Mouse (Mus musculus) macrophage (primary cell): Measurements from ENCODE around the gene Spred2. TPM values are rescaled to one million over a fixed set of nuclear protein-coding genes. Genes with fewer than 3 reads are reported as not detected.

Experiments used
- H3K27ac ChIP-seq: fragments of 350-480 bp; formaldehyde crosslinking; 2 replicates; pipeline ENCODE4 v1.9.0; 2021
- H3K36me3 ChIP-seq: fragments of 350-480 bp; formaldehyde crosslinking; 2 replicates; pipeline ENCODE4 v1.9.0; 2021; ENCODE audit errors: inconsistent target
- H3K4me3 ChIP-seq: fragments of 350-480 bp; formaldehyde crosslinking; 2 replicates; pipeline ENCODE4 v1.9.0; 2021; ENCODE audit errors: inconsistent target
- H3K79me2 ChIP-seq: fragments of 350-480 bp; formaldehyde crosslinking; 2 replicates; pipeline ENCODE4 v1.9.0; 2021; ENCODE audit errors: inconsistent target
- WGBS: methylation state at CpG from one replicate; pipeline ENCODE4 v1.1.7; 2026; ENCODE audit warnings: inconsistent platforms; ENCODE audit not compliant: missing documents; 5-methylcytosine and 5-hydroxymethylcytosine counted together
- polyA plus RNA-seq: library from polyadenylated mRNA; stranded (reverse); fragments of 250-400 nt; gene quantifications from 3 replicates; pipeline ENCODE4 v1.2.4, GENCODE M21; 2018; ENCODE audit warnings: inconsistent platforms

The Spred2 gene
- polyA plus RNA-seq, 1 experiment from 2014 or later = 4.4 TPM

DNA sequence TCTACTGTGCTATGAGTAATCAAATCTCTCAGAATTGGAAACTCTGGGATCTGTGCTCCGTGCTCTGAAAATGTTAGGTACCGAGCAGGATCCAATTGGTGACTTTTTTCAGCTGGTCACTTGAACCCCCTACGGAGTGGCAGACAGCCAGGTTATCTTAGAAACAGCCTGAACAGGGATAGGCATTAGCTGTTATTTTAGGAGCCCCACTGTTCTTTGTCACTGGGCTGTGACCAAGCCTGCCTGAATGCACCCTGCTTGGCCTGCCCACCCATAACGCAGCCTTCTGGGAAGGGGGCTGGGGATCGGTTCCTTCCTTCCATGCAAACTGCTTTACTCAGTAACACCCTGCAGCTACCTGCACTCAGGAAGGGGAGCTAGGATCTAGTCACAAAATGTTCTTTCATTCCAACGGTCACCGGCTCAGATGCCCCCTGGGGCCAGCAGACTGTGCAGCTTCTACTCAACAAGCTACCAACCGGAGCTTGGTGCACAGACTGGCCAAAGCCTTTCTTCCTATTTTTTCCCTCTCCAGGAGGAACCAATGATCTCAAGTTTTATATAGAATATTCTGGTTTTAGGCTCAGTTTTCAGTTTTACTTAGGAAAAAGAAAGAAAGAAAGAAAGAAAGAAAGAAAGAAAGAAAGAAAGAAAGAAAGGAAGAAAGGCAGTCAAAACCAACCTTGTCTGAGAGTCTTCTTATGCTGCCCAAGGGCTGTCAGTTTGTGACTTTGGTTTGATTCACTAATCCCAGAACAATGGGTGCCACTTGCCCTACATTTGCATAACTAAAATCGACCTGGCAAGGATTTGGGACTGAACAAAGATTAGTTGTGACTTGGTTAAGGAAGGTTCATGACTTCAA is 6.6 kb upstream of the Spred2 start:
- no peaks in the 10 kb centered on the region for H3K36me3 ChIP-seq
- no peak overlapping the region for H3K4me3 ChIP-seq
- H3K27ac ChIP-seq = no peak overlapping the region
- WGBS = 92% methylated on average over 9 of the region's 9 CpGs
- no peaks in the 10 kb centered on the region for H3K79me2 ChIP-seq

- WGBS = 80% methylated on average over 2 of the region's 2 CpGs
- Histone ChIP-seq H3K27ac (no peak overlapping the region), H3K4me3 (no peak overlapping the region)
These were observed 6.0 kb upstream of the Spred2 start for GRCm38 (mm10) chr11:19918246-19918540.

GRCm38 (mm10) chr11:19919460-19919784 is 4.8 kb upstream of the Spred2 start:
- H3K4me3 ChIP-seq = peak overlapping the region; percentile 72
- H3K27ac ChIP-seq = peak overlapping the region; percentile 88
- H3K79me2 ChIP-seq = no peaks in the 10 kb centered on the region
- 17% methylated on average over 6 of the region's 6 CpGs for WGBS
- no peaks in the 10 kb centered on the region for H3K36me3 ChIP-seq

More at GRCm38 (mm10) chr11:19918246-19918540, 6.0 kb upstream of the Spred2 start:
- Histone ChIP-seq H3K79me2 (no peaks in the 10 kb centered on the region), H3K36me3 (no peaks in the 10 kb centered on the region)

DNA sequence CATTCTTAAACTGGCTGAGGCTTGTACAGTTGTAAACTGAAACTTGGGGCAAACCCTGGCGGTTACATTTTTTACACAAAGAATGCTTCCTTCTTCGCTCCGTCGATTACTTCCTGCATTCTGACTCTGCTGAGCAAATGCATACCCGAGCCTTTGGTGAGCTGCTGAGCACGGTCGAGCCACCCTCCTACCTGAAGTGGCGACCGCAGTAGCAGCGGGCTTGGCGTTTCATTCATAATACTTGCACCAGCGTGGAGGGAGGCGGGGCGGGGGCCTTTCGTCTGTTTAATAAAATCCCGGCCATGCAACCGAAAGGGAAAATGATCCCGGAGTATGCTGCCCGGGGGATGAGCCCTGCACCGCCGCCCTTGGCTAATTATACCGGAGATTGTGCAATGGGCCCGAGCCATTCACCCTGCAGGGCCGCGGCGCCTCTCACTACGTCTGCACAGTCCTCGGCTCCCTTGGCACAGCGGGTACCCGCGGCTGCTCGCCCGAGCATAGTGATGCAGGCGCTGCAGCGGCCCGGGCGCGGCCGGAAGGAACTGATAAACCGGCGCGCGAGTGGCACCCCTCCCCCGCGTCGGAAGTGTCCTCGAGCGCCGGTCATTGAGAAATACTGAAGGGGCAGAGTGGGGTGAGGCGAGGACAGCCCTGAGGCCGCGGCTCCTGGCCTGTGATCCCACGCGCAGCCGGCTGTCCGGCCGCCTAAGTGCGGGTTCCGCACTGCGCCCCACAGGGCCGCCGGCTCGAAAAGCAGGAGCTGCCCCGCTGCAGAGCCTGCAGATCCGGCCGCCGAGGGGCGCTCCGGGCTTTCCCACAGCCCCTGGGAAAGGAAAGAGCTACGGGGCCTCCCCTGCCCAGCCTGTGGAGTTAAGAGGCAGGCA is 4.1 kb upstream of the Spred2 start:
- Histone ChIP-seq H3K79me2 (no peaks in the 10 kb centered on the region), H3K36me3 (no peaks in the 10 kb centered on the region), H3K27ac (peak overlapping the region; percentile 88), H3K4me3 (peak overlapping the region; percentile 72)
- 1% methylated on average over 69 of the region's 70 CpGs for WGBS

- no peaks in the 10 kb centered on the region for H3K36me3 ChIP-seq
- H3K4me3 ChIP-seq = no peak overlapping the region
- 94% methylated on average over 1 of the region's 1 CpGs for WGBS
These were observed 2.5 kb upstream of the Spred2 start for GRCm38 (mm10) chr11:19921723-19922122.

DNA sequence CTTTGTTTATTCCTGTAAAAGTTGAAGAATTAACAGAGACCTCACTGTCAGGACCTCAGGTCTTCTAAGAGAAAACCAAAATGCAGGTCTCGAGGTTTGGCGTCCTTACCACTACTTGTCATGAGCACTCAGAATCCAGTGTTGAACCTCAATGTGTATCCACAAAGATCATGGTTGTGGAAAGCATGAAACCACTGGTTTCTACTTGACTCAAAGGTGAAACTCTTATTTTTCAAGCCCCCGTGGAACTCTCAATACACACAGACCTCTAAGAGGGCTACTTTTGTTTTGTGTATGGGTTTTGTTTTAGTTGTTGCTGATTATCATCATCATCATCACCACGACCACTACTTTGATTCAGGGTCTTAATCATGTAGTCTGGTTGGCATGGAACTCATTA is 2.0 kb upstream of the Spred2 start:
- H3K27ac ChIP-seq = no peak overlapping the region
- WGBS = 90% methylated on average over 4 of the region's 4 CpGs
- H3K79me2 ChIP-seq = peaks cover 9% of the 10 kb centered on the region
- no peaks in the 10 kb centered on the region for H3K36me3 ChIP-seq
- H3K4me3 ChIP-seq = no peak overlapping the region

More at GRCm38 (mm10) chr11:19921723-19922122, 2.5 kb upstream of the Spred2 start:
- Histone ChIP-seq H3K79me2 (peaks cover 4% of the 10 kb centered on the region), H3K27ac (no peak overlapping the region)

- WGBS = 0% methylated on average over 28 of the region's 29 CpGs
These were observed 578 bp downstream of the Spred2 start for GRCm38 (mm10) chr11:19924757-19925148.

GRCm38 (mm10) chr11:19925149-19925975 is 1.2 kb downstream of the Spred2 start:
- WGBS = under 1% methylated on average over 74 of the region's 75 CpGs
- Histone ChIP-seq H3K4me3 (peak overlapping the region; percentile 59), H3K36me3 (no peaks in the 10 kb centered on the region), H3K27ac (peak overlapping the region; percentile 84), H3K79me2 (peaks cover 41% of the 10 kb centered on the region)

More at GRCm38 (mm10) chr11:19924757-19925148, 578 bp downstream of the Spred2 start:
- Histone ChIP-seq H3K36me3 (no peaks in the 10 kb centered on the region), H3K4me3 (peak overlapping the region; percentile 59), H3K79me2 (peaks cover 34% of the 10 kb centered on the region), H3K27ac (peak overlapping the region; percentile 70)

GRCm38 (mm10) chr11:19925976-19926842 is 2.0 kb downstream of the Spred2 start:
- whole genome bisulfite sequencing = 4% methylated on average over 15 of the region's 15 CpGs
- peak overlapping the region; percentile 84 for H3K27ac ChIP-seq
- H3K36me3 ChIP-seq = no peaks in the 10 kb centered on the region
- peaks cover 49% of the 10 kb centered on the region for H3K79me2 ChIP-seq
- H3K4me3 ChIP-seq = peak overlapping the region; percentile 49

DNA sequence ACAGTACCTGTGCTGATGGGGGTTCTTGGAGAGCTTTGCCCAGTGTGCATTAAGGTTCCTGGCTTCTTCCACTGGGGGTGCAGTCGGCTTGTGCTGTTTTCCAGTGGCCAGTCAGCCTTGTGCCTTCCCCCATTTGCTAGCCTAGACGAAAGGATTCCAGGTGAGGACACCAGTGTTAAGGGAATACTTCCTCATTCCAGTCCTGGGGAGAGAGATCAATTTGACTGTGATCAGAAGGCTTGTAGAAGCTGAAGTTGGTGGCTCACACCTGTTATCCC is 2.6 kb downstream of the Spred2 start:
- Histone ChIP-seq H3K79me2 (peaks cover 55% of the 10 kb centered on the region), H3K4me3 (peak overlapping the region; percentile 49; the same call in 1 of the 2 replicates), H3K27ac (peak overlapping the region; percentile 84), H3K36me3 (no peaks in the 10 kb centered on the region)
- WGBS = 30% methylated on average over 2 of the region's 2 CpGs

DNA sequence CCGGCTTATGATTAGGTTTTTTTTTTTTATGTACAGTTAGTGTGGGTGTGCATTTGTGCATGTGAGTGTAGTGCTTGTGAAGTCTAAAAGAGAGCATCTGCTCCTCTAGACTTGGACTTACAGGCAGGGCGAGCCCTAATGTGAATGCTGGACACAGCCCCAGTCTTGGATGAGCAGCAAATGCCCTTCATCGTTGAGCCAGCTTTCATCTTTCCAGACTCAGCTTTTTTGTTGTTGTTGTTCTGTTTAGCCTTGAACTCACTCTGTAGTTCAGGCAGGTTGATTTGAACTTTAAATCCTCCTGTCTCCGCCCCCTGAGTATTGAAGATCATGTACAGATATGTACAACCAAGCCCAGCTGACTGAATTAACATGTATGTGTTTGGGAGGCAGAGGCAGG is 4.5 kb downstream of the Spred2 start:
- H3K4me3 ChIP-seq = no peak overlapping the region
- peak overlapping the region; percentile 32 for H3K27ac ChIP-seq
- no peaks in the 10 kb centered on the region for H3K36me3 ChIP-seq
- peaks cover 73% of the 10 kb centered on the region for H3K79me2 ChIP-seq
- 87% methylated on average over 4 of the region's 4 CpGs for WGBS

GRCm38 (mm10) chr11:19929087-19929865 is 5.1 kb downstream of the Spred2 start:
- H3K4me3 ChIP-seq = no peak overlapping the region
- no peaks in the 10 kb centered on the region for H3K36me3 ChIP-seq
- 35% methylated on average over 11 of the region's 11 CpGs for WGBS
- peak overlapping the region; percentile 32 for H3K27ac ChIP-seq
- H3K79me2 ChIP-seq = peaks cover 80% of the 10 kb centered on the region

- Histone ChIP-seq H3K79me2 (peaks cover 100% of the 10 kb centered on the region), H3K4me3 (no peak overlapping the region), H3K27ac (no peak overlapping the region), H3K36me3 (no peaks in the 10 kb centered on the region)
- WGBS = 96% methylated on average over 9 of the region's 9 CpGs
These were observed 7.5 kb downstream of the Spred2 start for GRCm38 (mm10) chr11:19931569-19932230.
